Mouse (Mus musculus) layer of hippocampus, postnatal 36 days (tissue): ENCODE data around the gene Lcp2. TPM values are rescaled to one million over a fixed set of nuclear protein-coding genes. Genes with fewer than 3 reads are reported as not detected.

Experiments used
- DNase-seq, 2 experiments: peaks; one replicate each; pipeline ENCODE4 v3.0.0; 2022
- total RNA-seq, 2 experiments: library from RNA; stranded (reverse); gene quantifications; 2 replicates each; pipeline ENCODE4 v1.2.3; 2021

Lcp2 gene
- total RNA-seq, 2 experiments from 2014 or later: 3.9 to 6.1 TPM

- DNase-seq: no peak
These were observed 1.8 kb downstream of the Lcp2 start for GRCm38 (mm10) chr11:34048375-34049124.

DNA sequence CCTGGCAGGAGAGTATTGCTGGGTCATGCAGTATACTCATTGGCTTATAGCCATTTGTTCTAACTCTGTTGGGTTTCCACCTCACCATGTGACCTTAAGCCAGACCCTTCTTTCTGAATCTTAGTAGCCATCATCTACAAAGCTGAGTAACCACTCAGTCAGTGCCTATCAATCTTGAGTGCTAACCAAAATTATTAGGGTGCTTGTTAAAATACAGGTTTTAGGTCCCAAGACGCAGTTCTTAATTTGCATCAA is 2.3 kb downstream of the Lcp2 start:
- DNase-seq: no peak

GRCm38 (mm10) chr11:34050063-34050462 is 3.3 kb downstream of the Lcp2 start:
- DNase-seq: no peak

GRCm38 (mm10) chr11:34050643-34051042 is 3.9 kb downstream of the Lcp2 start:
- DNase-seq: no peak

DNA sequence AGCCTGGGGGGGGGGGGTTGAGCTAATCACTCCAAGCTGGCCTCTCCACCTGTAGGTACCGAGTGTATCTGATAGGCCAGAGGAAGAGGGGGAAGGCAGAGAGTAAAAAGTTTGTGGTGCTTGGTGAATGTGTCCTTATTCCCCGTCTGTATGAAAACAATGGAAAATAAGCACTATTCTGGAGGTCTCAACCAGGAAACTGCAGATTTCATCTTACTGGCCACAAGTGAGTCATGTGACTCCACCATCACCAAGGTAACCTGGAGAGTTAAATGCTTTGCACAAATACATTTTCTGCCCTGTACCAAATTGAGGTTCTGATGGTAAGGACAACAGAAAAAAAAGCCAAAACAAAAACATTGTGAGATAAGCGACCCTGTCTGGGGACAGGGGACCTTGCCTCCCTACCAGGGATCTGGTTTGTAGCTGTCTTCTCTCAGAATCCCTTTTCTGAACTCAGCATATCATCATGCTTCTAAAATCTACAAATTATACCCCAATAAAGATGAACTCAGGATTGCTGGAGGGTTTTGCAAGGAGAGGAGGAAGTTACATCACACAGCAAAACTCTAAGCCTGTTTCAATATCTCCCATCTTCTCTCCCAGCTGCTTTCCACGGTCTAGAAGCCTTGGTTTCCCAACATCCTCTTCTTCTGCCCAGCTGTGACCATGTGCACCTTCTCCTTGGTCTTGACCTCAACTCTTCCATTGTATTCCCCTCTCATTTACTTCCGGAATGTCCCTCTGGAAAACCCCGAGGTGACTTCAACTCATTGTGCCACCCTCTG is 6.5 kb downstream of the Lcp2 start:
- no peak for DNase-seq

GRCm38 (mm10) chr11:34054031-34054727 is 7.5 kb downstream of the Lcp2 start:
- no peak for DNase-seq

GRCm38 (mm10) chr11:34056715-34057114 is 10.0 kb downstream of the Lcp2 start:
- DNase-seq: no peak

DNA sequence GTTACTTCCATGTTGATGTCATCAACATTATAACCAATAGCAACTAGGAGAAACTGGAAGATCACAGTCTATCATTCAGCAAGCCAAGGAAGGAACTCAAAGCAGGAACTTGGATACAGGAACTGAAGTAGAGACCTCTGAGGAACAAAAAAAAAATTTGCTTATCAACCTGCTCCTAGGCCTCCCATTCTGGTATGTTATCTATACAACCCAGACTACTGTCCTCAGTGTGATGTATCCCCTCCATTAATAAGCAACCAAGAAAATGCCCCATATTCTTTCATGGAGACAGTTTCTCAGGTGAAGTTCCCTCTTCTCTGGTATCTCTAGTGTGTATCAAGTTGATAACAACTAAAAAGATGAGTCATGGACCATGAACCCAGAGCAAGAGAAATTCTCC is 11.6 kb downstream of the Lcp2 start:
- DNase-seq: no peak

GRCm38 (mm10) chr11:34058960-34059359 is 12.2 kb downstream of the Lcp2 start:
- no peak for DNase-seq

GRCm38 (mm10) chr11:34061740-34062139 is 15.0 kb downstream of the Lcp2 start:
- DNase-seq: no peak

DNA sequence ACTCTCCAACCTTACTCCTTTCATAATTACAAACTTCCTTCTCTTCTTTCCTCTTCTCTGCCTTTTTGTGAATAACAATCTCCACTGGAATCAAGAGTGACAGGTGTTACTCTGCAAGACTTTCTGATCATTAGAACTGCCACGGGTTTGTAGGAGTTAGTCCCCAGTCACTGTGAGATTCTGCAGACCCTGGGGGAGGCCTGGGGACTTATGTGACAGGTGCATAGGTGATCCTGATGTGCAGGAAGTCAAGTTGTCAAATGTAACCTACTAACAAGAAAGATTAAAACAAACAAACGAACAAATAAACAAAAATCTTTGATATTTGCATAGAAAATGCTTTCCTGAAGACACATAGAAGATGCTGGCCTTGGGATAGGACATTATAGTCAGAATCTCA is 16.5 kb downstream of the Lcp2 start:
- DNase-seq: no peak

DNA sequence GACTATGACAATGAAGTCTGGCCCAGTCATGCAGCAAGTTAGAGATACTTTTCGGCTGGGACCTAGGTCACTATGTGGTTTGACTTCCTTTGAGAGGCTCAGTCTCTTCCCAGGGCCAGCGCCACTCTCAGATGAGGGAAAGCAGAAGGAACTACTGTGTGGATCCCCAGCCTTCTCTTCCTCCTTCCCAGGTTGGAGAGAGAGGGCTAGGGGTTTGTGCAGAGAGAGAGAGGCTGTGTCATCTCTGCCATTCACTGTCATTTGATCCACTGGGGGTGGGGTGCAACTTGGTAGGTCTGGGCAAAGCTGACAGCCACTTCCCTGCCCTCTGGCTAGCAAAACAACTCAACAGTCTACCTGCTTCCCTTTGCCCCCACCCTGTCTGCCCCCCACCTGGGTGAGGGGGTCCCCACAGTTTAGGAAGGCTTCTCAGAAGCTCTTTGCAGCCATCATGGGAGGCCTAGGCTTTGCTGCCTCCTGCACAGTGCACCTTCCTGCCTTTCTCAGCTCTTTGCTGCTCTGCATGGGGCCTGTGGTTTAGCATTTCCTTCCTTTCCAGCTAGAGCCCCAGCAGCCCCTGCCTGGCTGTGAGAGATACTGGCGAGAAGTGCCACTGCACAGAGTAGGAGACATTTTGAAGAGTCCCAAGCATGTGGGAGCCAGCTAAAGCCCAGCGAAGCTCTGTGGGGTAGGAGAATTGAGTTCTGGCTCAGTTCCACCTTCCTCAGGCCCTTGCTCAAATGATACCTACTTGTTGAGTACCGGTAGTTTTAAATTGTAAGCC is 17.2 kb downstream of the Lcp2 start:
- DNase-seq: no peak

GRCm38 (mm10) chr11:34070596-34070995 is 23.9 kb downstream of the Lcp2 start:
- no peak for DNase-seq

- DNase-seq: no peak
These were observed 25.6 kb downstream of the Lcp2 start for GRCm38 (mm10) chr11:34072309-34072708.

DNA sequence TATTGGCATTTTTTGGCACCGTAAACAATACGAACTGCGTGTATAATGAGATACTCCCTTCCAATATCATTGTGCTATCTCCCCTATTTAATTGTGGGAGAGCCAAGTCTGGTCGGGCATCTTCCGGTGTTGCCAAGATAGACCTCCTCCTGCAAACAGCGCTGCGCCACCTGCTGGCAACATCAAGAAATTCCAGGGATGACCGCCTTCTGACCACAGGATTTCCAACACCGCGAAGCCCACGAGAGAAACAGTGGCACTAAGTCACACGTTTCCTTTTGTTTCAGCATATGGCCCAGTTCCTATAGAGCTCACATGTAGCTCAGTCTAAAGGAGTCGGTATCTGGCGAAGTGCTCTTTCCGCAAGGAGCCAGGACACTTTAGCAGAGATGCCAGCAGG is 27.1 kb downstream of the Lcp2 start:
- peak; percentile 26 to 28 for DNase-seq

DNA sequence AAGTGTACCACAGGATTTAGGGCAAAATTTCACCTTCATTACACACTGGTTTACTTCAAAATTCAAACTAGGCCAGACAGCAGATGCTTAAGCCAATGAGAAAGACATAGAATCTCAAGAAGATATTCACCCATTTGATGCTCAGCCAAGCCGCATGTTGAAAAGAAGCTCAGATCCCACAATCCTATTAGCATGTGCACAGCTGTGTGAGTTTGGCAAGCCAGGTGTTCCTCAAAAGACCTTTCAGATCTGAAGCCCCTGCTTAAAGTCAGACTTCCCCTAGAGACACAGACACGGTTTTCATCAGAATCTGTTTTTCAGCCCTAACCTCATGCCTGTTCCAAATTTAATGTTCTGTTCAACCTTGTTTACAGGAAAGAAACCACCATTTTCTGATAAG is 31.1 kb downstream of the Lcp2 start:
- no peak for DNase-seq

DNA sequence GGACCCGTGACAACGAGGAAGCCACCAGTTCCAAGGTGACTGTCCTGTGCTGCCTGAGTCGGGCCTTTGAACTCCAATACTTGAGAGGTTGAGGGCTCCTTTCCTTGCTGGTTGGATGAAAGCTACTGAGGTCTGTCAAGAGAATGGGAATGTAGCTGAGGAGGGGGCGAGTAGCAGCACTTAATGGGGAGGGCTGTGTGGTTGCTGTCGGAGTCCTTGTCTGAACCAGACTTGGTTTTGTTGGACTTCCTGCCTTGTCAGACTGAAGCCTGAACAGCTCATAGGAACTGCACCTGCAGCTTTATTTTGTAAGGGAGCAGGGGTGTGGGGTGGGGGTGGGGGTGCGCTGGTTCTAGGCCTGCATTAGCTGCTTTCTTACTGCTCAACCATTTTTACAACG is 31.9 kb downstream of the Lcp2 start:
- no peak for DNase-seq

DNA sequence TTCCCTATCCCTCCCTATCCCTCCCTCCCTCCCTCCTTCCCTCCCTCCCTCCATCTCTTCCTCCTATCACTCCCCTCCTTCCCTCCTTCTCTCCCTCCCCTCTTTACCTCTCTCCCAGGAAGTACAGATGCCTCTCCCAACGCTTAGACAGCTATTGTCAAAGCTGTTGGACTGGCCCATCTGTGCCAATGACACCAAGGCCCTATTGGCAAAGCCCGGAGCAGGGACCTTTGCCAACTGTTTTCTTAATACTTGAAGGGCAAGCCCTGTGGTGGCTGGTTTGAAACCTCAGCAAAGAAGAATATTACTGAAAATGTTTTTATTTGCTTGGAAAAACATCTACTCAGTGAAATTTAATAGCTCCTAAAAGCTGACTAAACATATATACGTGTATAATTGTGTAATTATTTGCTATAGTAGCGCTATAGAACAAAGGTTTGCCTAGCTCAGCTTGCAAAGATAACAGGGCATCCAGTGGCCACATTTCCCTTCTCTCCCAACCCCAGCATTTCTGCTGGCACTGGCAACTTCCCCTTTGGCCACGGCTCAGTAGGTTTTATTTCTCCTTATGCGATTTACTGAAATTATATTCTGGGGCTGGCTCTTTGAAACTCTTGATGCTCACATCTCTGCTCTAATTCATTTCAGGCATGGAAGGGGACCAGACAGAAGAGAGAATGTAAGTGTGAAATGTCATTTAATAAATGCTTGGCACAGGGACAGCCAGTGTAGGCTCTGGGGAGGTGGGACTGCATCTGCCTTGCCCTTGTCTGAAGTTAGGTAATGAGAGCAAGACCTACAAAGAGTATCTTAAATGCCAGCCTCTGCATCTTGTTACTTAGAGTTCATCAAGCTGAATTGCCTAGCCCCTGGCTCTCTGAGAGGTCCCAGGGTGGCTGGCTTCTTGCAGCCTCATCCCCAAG is 33.1 kb downstream of the Lcp2 start:
- DNase-seq: no peak

- DNase-seq: no peak
These were observed 37.1 kb downstream of the Lcp2 start for GRCm38 (mm10) chr11:34083795-34084194.

- no peak for DNase-seq
These were observed 37.9 kb downstream of the Lcp2 start for GRCm38 (mm10) chr11:34084639-34085038.

- DNase-seq: no peak
These were observed 39.5 kb downstream of the Lcp2 start for GRCm38 (mm10) chr11:34086164-34086751.
